Mouse (Mus musculus): ENCODE results near the gene Nup214. TPM values are rescaled to one million over a fixed set of nuclear protein-coding genes. Genes with fewer than 3 reads are reported as not detected.
A peak's percentile ranks its signal among the peaks of the same experiment; 100 is the strongest.

Nup214 gene
- polyA plus RNA-seq, 1 experiment from 2014 or later, result 110 TPM

DNA sequence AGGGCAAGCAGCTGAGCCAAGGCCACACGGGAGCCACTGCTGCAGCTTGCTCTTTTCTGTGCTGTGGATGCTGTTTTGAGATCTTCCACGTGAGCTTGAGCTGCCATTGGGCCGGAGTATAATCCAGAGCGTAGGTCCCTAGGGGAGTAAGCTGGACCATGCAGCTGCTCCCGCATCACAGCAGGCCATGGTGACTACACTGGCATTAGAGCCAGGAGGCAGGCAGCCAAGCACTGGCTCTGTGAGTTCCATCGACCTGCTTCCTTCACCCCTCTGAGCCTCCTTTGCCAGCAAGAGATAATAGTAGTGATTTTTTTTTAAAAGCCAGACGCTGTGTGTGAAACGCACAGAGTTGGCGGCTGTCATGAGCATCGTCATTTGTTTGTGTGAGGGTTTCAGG is 22.0 kb upstream of the Nup214 start:
- Histone ChIP-seq H3K27me3 (ENCODE audit: poor library complexity, severe bottlenecking) (peaks cover 18% of the 10 kb centered on the region), H3K36me3 (replicated peaks) (peaks cover 53% of the 10 kb centered on the region), H3K9me3 (no peaks in the 10 kb centered on the region), H3K4me3 (peak overlapping the region; percentile 88; the same call in 1 of the 2 replicates), H3K4me1 (peaks cover 46% of the 10 kb centered on the region), H3K27ac (no peak overlapping the region)
- 92% methylated on average over 10 of the region's 10 CpGs for WGBS
- no peak for DNase-seq (ENCODE audit: extremely low spot score, low spot score)

DNA sequence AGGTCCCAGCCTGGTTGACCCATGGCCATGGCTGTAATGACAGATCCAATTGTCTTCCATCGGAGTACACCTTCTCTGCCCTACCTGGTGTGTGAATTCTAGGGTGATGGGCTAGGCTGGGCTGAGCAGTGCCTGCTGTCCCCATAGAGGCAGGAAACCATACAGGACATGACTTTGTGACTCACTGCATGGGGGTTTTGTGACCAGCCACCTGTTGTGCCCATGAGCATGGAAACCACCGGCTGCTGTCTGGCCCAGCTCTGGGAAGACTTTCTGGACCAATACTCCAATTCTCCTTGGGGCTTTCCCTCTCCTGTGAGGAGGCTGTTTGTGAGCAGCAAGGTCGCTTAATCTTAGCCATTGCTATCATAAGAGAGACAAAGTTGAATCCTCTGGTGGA is 21.5 kb upstream of the Nup214 start:
- no peaks in the 10 kb centered on the region for H3K9me3 ChIP-seq
- no peak overlapping the region for H3K27ac ChIP-seq
- H3K27me3 ChIP-seq (ENCODE audit: poor library complexity, severe bottlenecking), result peaks cover 18% of the 10 kb centered on the region
- WGBS, result 91% methylated on average over 3 of the region's 3 CpGs
- no peak for DNase-seq (ENCODE audit: extremely low spot score, low spot score)
- H3K4me3 ChIP-seq, result no peak overlapping the region
- H3K4me1 ChIP-seq, result peaks cover 46% of the 10 kb centered on the region
- peaks cover 58% of the 10 kb centered on the region for H3K36me3 ChIP-seq (replicated peaks)

DNA sequence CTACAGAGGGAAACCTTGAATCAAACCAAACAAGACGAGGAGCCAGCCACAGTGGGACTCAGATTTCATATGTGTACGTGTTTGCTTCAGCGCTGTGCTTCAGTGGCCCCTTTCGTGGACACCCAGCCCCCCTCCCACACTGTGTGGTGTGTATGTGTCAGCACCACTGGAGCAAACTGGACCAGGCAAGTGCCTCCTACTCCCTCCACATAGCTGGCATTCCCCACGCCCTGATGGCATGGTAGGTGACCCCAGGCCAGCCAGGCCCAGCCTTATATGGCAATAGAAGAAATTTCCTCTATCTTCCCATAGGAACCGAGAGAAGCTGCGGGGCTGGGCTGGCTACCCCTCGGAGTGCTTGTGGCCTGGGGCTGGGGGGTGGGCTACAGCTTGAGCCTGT is 20.5 kb upstream of the Nup214 start:
- no peak for DNase-seq (ENCODE audit: extremely low spot score, low spot score)
- 87% methylated on average over 8 of the region's 8 CpGs for WGBS
- no peak overlapping the region for H3K4me3 ChIP-seq
- H3K4me1 ChIP-seq, result peaks cover 46% of the 10 kb centered on the region
- no peak overlapping the region for H3K27ac ChIP-seq
- peaks cover 10% of the 10 kb centered on the region for H3K27me3 ChIP-seq (ENCODE audit: poor library complexity, severe bottlenecking)
- peaks cover 67% of the 10 kb centered on the region for H3K36me3 ChIP-seq (replicated peaks)
- H3K9me3 ChIP-seq, result no peaks in the 10 kb centered on the region

DNA sequence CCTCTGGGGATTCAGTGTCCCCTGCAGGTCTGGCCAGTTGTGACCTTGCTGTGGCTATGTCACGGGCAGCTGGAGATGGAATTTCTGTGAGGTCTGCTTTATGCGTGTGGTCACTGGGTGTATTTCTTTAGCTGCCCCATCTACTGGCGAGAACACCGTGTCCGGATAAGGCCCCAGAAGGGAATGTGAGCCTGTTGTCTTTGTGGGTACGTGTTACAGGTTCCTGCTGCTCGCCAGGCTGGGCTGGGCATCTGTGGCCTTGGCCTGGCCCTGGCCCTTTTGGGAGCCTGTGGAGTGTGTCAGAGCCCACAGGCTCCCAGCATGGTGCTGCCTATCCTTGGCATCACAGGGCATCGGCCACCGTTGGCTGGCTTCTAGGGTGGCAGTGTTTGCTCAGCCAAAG is 19.5 kb upstream of the Nup214 start:
- H3K9me3 ChIP-seq, result no peaks in the 10 kb centered on the region
- no peaks in the 10 kb centered on the region for H3K27me3 ChIP-seq (ENCODE audit: poor library complexity, severe bottlenecking)
- H3K4me1 ChIP-seq, result peaks cover 39% of the 10 kb centered on the region
- WGBS, result 91% methylated on average over 9 of the region's 9 CpGs
- peaks cover 78% of the 10 kb centered on the region for H3K36me3 ChIP-seq (replicated peaks)
- no peak overlapping the region for H3K27ac ChIP-seq
- no peak overlapping the region for H3K4me3 ChIP-seq
- DNase-seq (ENCODE audit: extremely low spot score, low spot score), result no peak

DNA sequence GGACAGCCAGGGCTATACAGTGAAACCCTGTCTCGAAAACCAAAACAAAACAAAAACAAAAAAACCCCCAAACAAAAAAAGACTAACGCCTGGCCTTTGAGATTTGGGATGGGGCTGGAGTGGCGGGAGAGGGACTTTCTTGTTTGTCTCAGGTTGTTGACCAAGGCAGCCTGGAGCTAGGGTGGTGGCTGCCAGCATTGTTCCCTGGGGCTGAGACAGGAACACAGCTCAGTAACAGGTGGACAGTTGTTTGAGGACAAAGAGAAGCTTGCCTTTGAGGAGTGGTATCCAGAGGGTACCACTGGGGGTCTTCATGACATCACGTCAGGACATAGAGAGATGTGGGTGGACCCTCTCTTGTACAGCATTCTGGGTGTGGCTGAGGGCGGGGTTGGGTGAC is 18.6 kb upstream of the Nup214 start:
- 91% methylated on average over 5 of the region's 5 CpGs for WGBS
- DNase-seq (ENCODE audit: extremely low spot score, low spot score), result no peak
- peaks cover 30% of the 10 kb centered on the region for H3K4me1 ChIP-seq
- H3K27ac ChIP-seq, result no peak overlapping the region
- H3K27me3 ChIP-seq (ENCODE audit: poor library complexity, severe bottlenecking), result no peaks in the 10 kb centered on the region
- peaks cover 87% of the 10 kb centered on the region for H3K36me3 ChIP-seq (replicated peaks)
- H3K4me3 ChIP-seq, result no peak overlapping the region
- H3K9me3 ChIP-seq, result no peaks in the 10 kb centered on the region

DNA sequence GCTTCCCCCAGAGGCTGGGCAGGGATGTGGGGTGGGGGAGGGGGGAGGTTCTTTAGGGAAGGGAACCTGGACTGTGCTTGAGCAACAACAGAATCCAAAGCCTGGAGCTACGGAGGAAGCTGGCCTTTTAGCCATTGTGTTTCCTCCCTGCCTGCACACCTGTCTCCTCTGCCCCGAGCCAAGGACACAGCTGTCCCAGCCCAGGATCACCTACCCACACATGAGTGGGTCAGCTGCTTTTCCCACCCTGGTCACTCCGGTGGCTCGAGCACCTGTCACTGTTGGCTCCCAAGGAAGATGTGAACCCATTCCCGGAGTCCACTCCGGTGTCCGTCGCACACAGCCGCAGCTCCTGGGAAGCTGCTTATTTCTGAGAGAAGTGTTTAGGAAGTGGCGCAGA is 17.0 kb upstream of the Nup214 start:
- Histone ChIP-seq H3K4me3 (no peak overlapping the region), H3K27ac (no peak overlapping the region), H3K4me1 (peaks cover 27% of the 10 kb centered on the region), H3K36me3 (replicated peaks) (peaks cover 96% of the 10 kb centered on the region), H3K9me3 (no peaks in the 10 kb centered on the region), H3K27me3 (ENCODE audit: poor library complexity, severe bottlenecking) (no peaks in the 10 kb centered on the region)
- no peak for DNase-seq (ENCODE audit: extremely low spot score, low spot score)
- WGBS, result 90% methylated on average over 10 of the region's 10 CpGs

DNA sequence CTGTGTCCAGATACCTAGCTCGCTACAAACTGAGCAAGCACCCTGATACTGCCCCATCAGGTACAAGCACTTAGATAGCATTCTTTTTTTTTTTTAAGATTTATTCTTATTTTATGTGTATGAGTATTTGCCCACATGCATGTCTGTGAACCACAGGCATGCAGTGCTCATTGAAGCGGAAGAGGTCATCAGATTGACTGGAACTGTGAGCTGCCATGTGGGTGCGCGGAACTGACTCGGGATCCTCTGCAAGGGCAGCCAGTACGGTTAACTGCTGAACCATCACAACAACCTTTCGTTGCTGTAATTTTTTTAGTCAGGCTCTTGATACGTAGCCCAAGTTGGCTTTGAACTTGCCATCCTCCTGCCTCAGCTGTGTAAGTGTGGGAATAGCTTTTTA is 13.2 kb upstream of the Nup214 start:
- Histone ChIP-seq H3K4me3 (no peak overlapping the region), H3K36me3 (replicated peaks) (peaks cover 96% of the 10 kb centered on the region), H3K27me3 (ENCODE audit: poor library complexity, severe bottlenecking) (no peaks in the 10 kb centered on the region), H3K27ac (peak overlapping the region; percentile 80; the same call in 1 of the 2 replicates), H3K4me1 (peaks cover 23% of the 10 kb centered on the region), H3K9me3 (no peaks in the 10 kb centered on the region)
- no peak for DNase-seq (ENCODE audit: extremely low spot score, low spot score)
- WGBS, result 95% methylated on average over 8 of the region's 8 CpGs

DNA sequence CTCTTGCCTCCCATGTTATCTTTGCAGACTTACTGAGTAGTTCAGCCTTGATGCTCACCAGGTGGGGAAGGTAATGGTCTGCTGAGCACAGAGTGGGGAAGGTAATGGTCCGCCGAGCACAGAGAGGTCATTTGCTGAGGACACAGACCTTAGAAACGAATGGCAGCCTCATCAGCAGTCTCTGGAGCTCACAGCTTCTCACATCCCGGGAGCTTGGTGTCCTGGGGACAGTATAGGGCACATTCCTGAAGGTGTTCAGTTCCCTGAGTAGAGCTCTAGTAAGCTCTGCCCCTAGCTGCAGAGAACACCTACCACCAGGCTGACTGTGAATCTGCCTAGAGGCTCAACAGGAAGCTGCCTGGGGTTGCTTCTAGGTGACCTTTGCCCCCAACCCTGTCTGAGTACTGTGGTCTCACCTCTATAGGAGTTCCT is 12.4 kb upstream of the Nup214 start:
- WGBS, result 71% methylated on average over 4 of the region's 4 CpGs

DNA sequence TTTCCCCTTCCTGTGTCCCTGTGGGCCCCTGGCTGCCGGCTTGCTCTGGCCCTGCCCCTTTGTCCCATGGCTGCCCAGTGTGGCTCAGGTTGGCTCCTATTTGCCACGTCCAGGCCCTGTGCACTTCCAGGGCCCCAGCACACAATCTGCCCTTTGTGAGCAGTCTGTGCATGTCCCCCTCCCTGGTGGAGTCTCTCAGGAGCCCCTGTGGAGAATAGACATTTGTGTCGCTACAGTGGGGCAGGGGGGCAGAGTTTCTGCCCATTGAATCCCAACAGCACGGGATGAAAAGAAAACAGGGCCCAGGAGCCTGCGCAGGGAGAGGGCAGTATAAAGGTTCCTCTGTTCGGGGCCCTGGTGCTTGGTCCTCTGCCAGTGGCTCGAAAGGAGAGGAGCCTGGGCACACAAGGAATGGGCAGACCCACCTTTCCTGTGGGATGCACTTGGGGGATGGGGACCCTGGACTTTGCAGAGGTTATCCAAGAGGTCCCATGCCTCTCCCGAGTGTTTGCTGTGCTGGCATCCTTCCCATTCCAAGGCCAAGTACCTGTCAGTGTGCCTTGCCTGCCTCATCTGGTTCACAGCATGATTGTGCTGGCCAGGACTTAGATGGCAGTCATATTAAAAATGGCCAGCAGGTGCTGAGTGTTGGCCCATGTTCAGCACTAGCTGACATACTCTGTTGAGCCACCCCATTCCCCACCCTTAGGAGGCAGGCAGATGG is 11.6 kb upstream of the Nup214 start:
- 60% methylated on average over 8 of the region's 8 CpGs for WGBS
- H3K27ac ChIP-seq, result peak overlapping the region; percentile 80
- H3K4me1 ChIP-seq, result peaks cover 23% of the 10 kb centered on the region
- H3K36me3 ChIP-seq (replicated peaks), result peaks cover 91% of the 10 kb centered on the region
- H3K4me3 ChIP-seq, result 0 out of 2 replicates have a peak overlapping the region, but pooled peaks have one; percentile 13
- no peak for DNase-seq (ENCODE audit: extremely low spot score, low spot score)
- H3K9me3 ChIP-seq, result no peaks in the 10 kb centered on the region
- no peaks in the 10 kb centered on the region for H3K27me3 ChIP-seq (ENCODE audit: poor library complexity, severe bottlenecking)

More for the DNA sequence above, 12.4 kb upstream of the Nup214 start:
- peaks cover 23% of the 10 kb centered on the region for H3K4me1 ChIP-seq
- H3K27ac ChIP-seq, result peak overlapping the region; percentile 80
- H3K4me3 ChIP-seq, result no peak overlapping the region
- no peaks in the 10 kb centered on the region for H3K9me3 ChIP-seq
- H3K36me3 ChIP-seq (replicated peaks), result peaks cover 91% of the 10 kb centered on the region
- H3K27me3 ChIP-seq (ENCODE audit: poor library complexity, severe bottlenecking), result no peaks in the 10 kb centered on the region
- no peak for DNase-seq (ENCODE audit: extremely low spot score, low spot score)

DNA sequence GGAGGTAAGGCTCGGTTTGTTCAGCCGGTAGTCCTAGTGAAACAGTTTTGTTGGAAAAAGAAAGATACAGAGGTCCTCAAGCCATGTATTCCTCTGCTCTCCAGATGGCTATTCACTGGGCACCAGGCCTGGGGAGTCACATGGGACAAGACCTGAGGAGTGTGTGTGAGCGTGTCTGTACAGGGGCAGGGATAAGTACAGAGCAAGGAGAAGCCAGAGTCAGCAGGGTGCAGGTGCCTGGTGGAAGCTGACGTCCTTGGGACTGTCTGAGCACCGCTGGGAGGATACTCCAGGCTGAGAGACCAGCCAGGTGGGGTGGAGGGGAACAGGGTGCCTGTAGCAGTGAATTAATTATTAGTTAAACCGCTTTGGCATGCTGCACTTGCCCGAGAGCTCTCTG is 10.7 kb upstream of the Nup214 start:
- Histone ChIP-seq H3K36me3 (replicated peaks) (peaks cover 92% of the 10 kb centered on the region), H3K27ac (peak overlapping the region; percentile 80; the same call in 1 of the 2 replicates)

DNA sequence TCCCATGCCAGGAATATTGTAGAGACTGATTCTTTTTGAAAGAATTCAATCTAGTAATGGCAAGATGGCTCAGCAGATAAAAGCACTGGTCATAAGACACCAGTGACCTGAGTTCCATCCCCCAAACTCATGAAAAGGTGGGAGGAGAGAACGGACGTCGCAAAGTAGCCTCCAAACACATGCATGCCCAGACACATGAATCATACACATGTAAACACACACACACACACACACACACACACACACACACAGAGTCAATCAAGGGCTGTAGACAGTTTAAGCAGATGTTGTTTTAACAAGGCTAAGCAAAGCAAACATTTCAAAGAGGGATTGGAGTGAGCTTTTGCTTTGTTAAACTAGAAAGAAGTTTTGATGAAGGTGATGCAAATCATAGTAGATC is 10.0 kb upstream of the Nup214 start:
- 92% methylated on average over 3 of the region's 3 CpGs for WGBS
- Histone ChIP-seq H3K36me3 (replicated peaks) (peaks cover 92% of the 10 kb centered on the region), H3K4me1 (peaks cover 23% of the 10 kb centered on the region), H3K4me3 (no peak overlapping the region), H3K27me3 (ENCODE audit: poor library complexity, severe bottlenecking) (no peaks in the 10 kb centered on the region), H3K27ac (no peak overlapping the region), H3K9me3 (no peaks in the 10 kb centered on the region)
- DNase-seq (ENCODE audit: extremely low spot score, low spot score), result no peak

More for the DNA sequence above, 10.7 kb upstream of the Nup214 start:
- H3K4me1 ChIP-seq, result peaks cover 23% of the 10 kb centered on the region
- DNase-seq (ENCODE audit: extremely low spot score, low spot score), result no peak
- 91% methylated on average over 7 of the region's 7 CpGs for WGBS
- H3K27me3 ChIP-seq (ENCODE audit: poor library complexity, severe bottlenecking), result no peaks in the 10 kb centered on the region
- no peaks in the 10 kb centered on the region for H3K9me3 ChIP-seq
- H3K4me3 ChIP-seq, result no peak overlapping the region

DNA sequence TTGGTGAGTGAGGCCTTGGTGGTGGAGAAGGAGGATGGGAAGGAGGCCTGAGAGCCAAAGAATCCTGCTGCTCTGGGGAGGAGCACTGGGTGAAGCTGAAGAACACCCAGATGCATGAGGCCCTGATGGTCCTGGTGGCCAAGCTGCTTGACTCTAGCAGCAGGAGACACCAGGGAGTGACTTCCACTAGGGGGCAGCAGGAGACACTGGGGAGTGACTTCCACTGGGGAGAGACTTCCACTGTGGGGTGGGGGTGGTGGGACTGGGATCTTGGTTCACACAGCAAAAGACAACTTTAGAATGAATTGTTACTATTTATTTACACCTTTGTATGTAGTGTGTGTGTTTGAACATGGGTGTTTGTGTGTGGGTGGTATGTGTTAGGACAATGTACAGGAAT is 9.1 kb upstream of the Nup214 start:
- Histone ChIP-seq H3K4me3 (no peak overlapping the region), H3K36me3 (replicated peaks) (peaks cover 90% of the 10 kb centered on the region), H3K9me3 (no peaks in the 10 kb centered on the region), H3K27ac (no peak overlapping the region), H3K27me3 (ENCODE audit: poor library complexity, severe bottlenecking) (no peaks in the 10 kb centered on the region), H3K4me1 (peaks cover 23% of the 10 kb centered on the region)
- DNase-seq (ENCODE audit: extremely low spot score, low spot score), result no peak

DNA sequence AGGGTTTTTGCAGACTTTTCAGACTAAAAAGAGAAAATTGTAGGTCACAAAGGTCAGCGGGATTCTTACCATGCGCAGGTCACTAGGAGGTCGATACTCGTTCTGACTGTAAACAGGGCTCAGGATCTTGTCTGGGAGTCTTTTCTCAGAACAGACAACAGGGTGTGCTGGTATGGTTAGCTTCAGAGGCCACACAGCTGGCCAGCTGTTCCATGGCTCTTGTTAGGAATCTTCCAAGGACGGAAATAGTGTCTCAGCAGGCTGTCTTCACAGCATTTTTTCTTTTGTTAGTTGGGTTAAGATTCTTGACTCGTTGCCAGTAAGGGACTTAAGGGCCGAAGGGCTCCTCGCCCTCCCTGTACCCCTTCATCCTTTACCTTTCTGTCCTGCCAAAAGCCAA is 7.4 kb upstream of the Nup214 start:
- Histone ChIP-seq H3K4me3 (no peak overlapping the region), H3K27me3 (ENCODE audit: poor library complexity, severe bottlenecking) (no peaks in the 10 kb centered on the region), H3K36me3 (replicated peaks) (peaks cover 90% of the 10 kb centered on the region), H3K4me1 (peaks cover 15% of the 10 kb centered on the region), H3K27ac (no peak overlapping the region), H3K9me3 (no peaks in the 10 kb centered on the region)
- DNase-seq (ENCODE audit: extremely low spot score, low spot score), result no peak
- 83% methylated on average over 8 of the region's 8 CpGs for WGBS

Measured in forebrain, embryonic 10.5 days (tissue).